Mouse (Mus musculus) effector memory CD4-positive, alpha-beta T cell, adult 5 months (primary cell): ENCODE results near the gene Nvl. TPM values are rescaled to one million over a fixed set of nuclear protein-coding genes. Genes with fewer than 3 reads are reported as not detected.

Source experiments
- polyA plus RNA-seq: library from polyadenylated mRNA; unstranded; fragments of 100-300 nt; shearing (Covaris generic); gene quantifications from one replicate; pipeline ENCODE4 v1.2.1, GENCODE M21; 2017

The Nvl gene
- 26.2 TPM for polyA plus RNA-seq

DNA sequence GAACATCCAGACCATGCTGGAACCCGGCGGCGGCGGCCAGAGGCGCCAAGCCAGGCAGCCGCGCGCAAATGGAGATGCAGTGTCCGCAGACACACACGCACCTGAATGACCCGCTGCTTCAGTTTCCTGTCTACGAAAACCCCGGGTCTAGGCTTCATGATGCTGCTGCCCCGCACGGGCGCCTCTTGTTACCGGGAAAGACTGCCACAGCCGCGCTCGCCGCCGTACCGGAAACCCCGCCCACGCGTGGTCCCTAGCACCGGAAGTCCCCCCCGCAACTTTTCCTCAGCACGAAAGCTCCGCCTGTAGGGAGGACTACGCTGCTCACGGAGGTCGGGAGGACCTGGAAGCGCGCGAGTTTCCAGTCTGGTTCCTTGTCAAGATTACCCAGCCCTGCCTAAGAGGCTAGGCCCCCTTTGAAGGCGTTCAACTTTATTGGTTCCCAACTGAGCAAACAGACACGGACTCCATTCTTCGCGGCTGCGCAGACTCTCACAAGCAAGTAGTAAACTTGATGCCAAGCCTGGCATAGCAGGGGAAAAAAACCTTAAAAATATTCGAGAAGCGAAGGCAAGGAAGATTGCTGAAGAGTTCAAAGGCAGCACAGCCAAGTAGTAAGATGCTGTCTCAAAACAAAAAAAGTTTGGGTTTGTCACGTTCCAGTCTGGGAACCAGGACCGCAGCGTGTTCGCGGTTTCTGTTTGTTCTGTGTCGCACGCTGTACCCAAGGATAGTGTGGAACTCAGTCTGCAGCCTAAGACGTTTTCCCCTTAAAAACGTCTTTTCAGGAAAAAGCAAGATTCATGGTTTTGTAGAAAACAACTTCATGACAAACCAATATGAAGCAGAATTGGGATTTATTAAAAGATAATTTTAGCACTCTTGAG is at the start of gene Nvl, which contains the start of gene Cnih4:
Gene Nvl, minus strand, starts transcription at position 255 of the 887 bp plus-strand sequence.
Gene Cnih4, plus strand, starts transcription at position 744 of the 887 bp plus-strand sequence.

DNA sequence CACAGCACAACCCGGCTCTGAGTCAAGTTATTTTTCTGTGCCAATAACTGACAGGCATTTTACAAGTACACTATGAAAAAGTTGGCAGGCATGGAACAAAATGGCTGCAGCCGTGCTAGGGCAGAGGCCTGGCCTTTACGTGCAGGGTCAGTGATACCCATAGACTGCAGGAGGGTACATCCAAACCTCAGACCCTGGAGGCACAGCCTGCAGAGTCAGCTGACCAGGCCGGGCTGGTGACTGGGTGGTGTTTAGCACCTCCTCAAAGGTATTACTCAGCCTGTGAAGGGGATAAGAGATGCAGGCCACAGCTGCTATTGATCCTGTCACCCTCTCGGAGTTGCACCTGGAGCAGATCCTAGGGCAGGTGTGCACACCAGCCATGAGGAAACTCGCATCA is 93.1 kb downstream of the Nvl start, which contains the start of gene 9130409I23Rik:
Gene 9130409I23Rik, plus strand, starts transcription at position 301 of the 400 bp plus-strand sequence.

Other genes starting within 250 kb of the Nvl start
- 51.5 TPM for gene Pycr2, start 239.9 kb downstream of the Nvl start, polyA plus RNA-seq
- gene Lefty1, start 209.2 kb downstream of the Nvl start, polyA plus RNA-seq = 0.31 TPM
- 35.5 TPM for gene Tmem63a, start 201.9 kb downstream of the Nvl start, polyA plus RNA-seq
- 56.8 TPM for gene Ephx1, start 123.3 kb downstream of the Nvl start, polyA plus RNA-seq
- gene 9130409I23Rik, start 93.0 kb downstream of the Nvl start, polyA plus RNA-seq = not detected
- 40.3 TPM for gene Cnih4, start 489 bp upstream of the Nvl start, polyA plus RNA-seq
- 85.0 TPM for gene Wdr26, start 67.8 kb upstream of the Nvl start, polyA plus RNA-seq
- gene Cnih3, start 208.4 kb upstream of the Nvl start, polyA plus RNA-seq = 0.19 TPM